Mouse (Mus musculus) stomach, postnatal 0 days (tissue): Measurements from ENCODE around the gene Sgsm2. TPM values are rescaled to one million over a fixed set of nuclear protein-coding genes. Genes with fewer than 3 reads are reported as not detected.
A peak's percentile ranks its signal among the peaks of the same experiment; 100 is the strongest.

Experiments
- ATAC-seq: fragments of 200-750 bp; cut with Nextera tagmentation; 2 replicates; pipeline ENCODE4 v1.8.0; 2017; ENCODE audit not compliant: low FRiP score, low TSS enrichment
- DNase-seq: peaks from one replicate; pipeline ENCODE4 v3.0.0-alpha.2; 2016; ENCODE audit warnings: low spot score
- H3K27ac ChIP-seq: fragments of 300-500 bp; sonication (generic); replicated peaks from 2 replicates; pipeline ENCODE4 v1.5.1; 2014; ENCODE audit warnings: mild to moderate bottlenecking, control low read depth
- H3K27me3 ChIP-seq: fragments of 300-500 bp; sonication (generic); 2 replicates; pipeline ENCODE4 v1.6.1; 2014; ENCODE audit warnings: low read length; ENCODE audit not compliant: control insufficient read depth, insufficient read depth
- H3K36me3 ChIP-seq: fragments of 300-500 bp; sonication (generic); 2 replicates; pipeline ENCODE4 v1.6.1; 2014; ENCODE audit warnings: low read length, mixed read lengths; ENCODE audit not compliant: control insufficient read depth, insufficient read depth
- H3K4me1 ChIP-seq: fragments of 300-500 bp; sonication (generic); replicated peaks from 2 replicates; pipeline ENCODE4 v1.6.1; 2014; ENCODE audit warnings: antibody characterized with exemption; ENCODE audit not compliant: control insufficient read depth, insufficient read depth
- H3K4me2 ChIP-seq: fragments of 300-500 bp; sonication (generic); replicated peaks from 2 replicates; pipeline ENCODE4 v1.6.1; 2014; ENCODE audit warnings: low read depth, mild to moderate bottlenecking, control low read depth, moderate library complexity
- H3K4me3 ChIP-seq: fragments of 300-500 bp; sonication (generic); 2 replicates; pipeline ENCODE4 v1.5.1; 2014; ENCODE audit warnings: low read depth, low read length, control low read depth
- H3K9ac ChIP-seq: fragments of 300-500 bp; sonication (generic); 2 replicates; pipeline ENCODE4 v1.6.1; 2014; ENCODE audit warnings: mild to moderate bottlenecking, low read length, control low read depth, mixed read lengths
- H3K9me3 ChIP-seq: fragments of 300-500 bp; sonication (generic); 2 replicates; pipeline ENCODE4 v1.6.1; 2016; ENCODE audit warnings: low read length; ENCODE audit not compliant: control insufficient read depth
- CTCF ChIP-seq: IDR thresholded peaks from 2 replicates; pipeline ENCODE4 v1.5.1; 2016; ENCODE audit warnings: antibody characterized with exemption, low read depth, mild to moderate bottlenecking, moderate library complexity
- EP300 ChIP-seq: optimal IDR thresholded peaks from 2 replicates; pipeline ENCODE3; 2016; ENCODE audit warnings: antibody characterized with exemption
- WGBS: fragments of 180-500 bp; shearing (Covaris S2); extraction: QIAGEN DNeasy Blood & Tissue Kit; methylation state at CpG from one replicate; pipeline ENCODE4 v1.1.7; 2014; 5-methylcytosine and 5-hydroxymethylcytosine counted together
- polyA plus RNA-seq: library from polyadenylated mRNA; unstranded; fragments of >200 nt; fragmentation: Nextera tagmentation; extraction: Ambion mirVana; gene quantifications from 2 replicates; pipeline ENCODE4 v1.2.1, GENCODE M21; 2015

Gene Sgsm2
- polyA plus RNA-seq, 1 experiment from 2014 or later: 3.4 TPM

DNA sequence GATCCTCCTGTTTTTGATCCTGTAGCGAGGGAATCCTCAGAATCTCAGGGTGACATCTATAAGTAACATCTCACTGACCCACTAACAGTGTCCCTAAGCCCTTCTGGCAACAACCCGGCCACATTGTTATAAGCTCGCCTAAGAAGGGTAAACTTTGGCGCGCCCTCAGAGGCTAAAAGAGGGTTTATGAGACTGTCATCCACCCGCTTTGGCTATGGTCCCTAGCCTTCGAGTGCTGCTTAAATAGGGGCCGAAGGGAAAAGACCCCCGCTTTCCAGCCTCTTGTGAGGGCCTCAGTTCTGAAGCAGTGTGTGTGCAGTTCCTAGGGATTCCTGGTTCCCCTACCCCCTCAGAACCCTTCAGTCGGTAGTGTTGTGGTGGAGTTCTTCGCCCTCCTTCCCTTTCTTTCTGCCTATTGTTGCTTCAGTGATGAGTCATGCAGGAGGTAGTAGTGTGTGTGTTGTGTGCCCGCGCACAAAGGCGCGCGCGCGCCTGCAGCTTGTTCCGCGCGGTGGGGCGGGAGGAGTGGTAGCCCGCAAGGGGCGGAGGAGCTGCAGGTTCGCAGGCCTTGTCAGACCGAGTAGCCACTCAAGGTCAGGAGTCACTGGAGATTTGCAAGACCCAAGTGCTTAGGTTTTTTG is 64.2 kb downstream of the Sgsm2 start:
- H3K4me3 ChIP-seq: peak overlapping the region; percentile 90
- H3K36me3 ChIP-seq: no peaks in the 10 kb centered on the region; the same call in 1 of the 2 replicates
- no peak for TF ChIP-seq CTCF
- TF ChIP-seq EP300: no peak
- H3K27ac ChIP-seq: peak overlapping the region; percentile 98
- peak overlapping the region; percentile 65 for H3K9ac ChIP-seq
- H3K4me2 ChIP-seq: peak overlapping the region; percentile 76
- H3K27me3 ChIP-seq: no peaks in the 10 kb centered on the region
- peaks cover 12% of the 10 kb centered on the region; the same call in 1 of the 2 replicates for H3K4me1 ChIP-seq
- no peaks in the 10 kb centered on the region for H3K9me3 ChIP-seq
- ATAC-seq: peak; percentile 8
- peak; percentile 88 for DNase-seq
- under 1% methylated on average over 26 of the region's 26 CpGs for WGBS

GRCm38 (mm10) chr11:74831606-74832451 is 65.0 kb downstream of the Sgsm2 start:
- WGBS: under 1% methylated on average over 61 of the region's 61 CpGs
- Histone ChIP-seq H3K36me3 (no peaks in the 10 kb centered on the region; the same call in 1 of the 2 replicates), H3K9me3 (no peaks in the 10 kb centered on the region), H3K9ac (peak overlapping the region; percentile 90), H3K4me2 (peak overlapping the region; percentile 76), H3K27ac (peak overlapping the region; percentile 98), H3K27me3 (no peaks in the 10 kb centered on the region), H3K4me1 (peaks cover 9% of the 10 kb centered on the region; the same call in 1 of the 2 replicates), H3K4me3 (peak overlapping the region; percentile 90)
- TF ChIP-seq EP300 (peak; percentile 88), CTCF (no peak)
- ATAC-seq (peak; percentile 80), DNase-seq (peak; percentile 100)

DNA sequence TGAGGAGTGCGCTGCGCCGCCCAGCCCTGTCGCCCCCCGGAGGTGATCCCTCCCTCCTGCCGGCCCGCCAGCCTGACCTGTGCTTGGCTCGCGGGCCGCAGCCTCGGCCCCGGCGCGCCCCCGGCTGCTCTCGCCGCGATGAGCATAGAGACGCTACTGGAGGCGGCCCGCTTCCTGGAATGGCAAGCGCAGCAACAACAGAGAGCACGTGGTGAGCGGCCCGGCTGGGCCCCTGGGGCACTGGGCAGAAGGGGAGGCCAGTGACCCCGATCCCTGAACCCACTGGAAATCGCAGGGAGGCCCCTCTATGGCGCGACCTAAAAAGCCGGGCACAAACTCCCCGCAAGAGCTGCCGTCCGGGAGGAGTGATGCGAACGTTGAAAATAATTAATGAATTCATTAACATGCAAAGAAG is 65.7 kb downstream of the Sgsm2 start:
- under 1% methylated on average over 35 of the region's 35 CpGs for WGBS
- Histone ChIP-seq H3K4me1 (peaks cover 9% of the 10 kb centered on the region; the same call in 1 of the 2 replicates), H3K4me3 (peak overlapping the region; percentile 90), H3K9me3 (no peaks in the 10 kb centered on the region), H3K4me2 (peak overlapping the region; percentile 76), H3K27ac (peak overlapping the region; percentile 98), H3K27me3 (no peaks in the 10 kb centered on the region), H3K36me3 (no peaks in the 10 kb centered on the region), H3K9ac (peak overlapping the region; percentile 90)
- peak; percentile 70 for DNase-seq
- TF ChIP-seq EP300 (no peak), CTCF (no peak)
- no peak for ATAC-seq

- DNase-seq: peak; percentile 99
- no peaks in the 10 kb centered on the region for H3K27me3 ChIP-seq
- peak within 1 kb of the TSS; percentile 98 for H3K27ac ChIP-seq
- H3K36me3 ChIP-seq: no peaks in the 10 kb centered on the region
- H3K9ac ChIP-seq: peak within 1 kb of the TSS; percentile 90
- peak; percentile 83 for TF ChIP-seq EP300
- TF ChIP-seq CTCF: peak; percentile 5; the same call in 1 of the 2 replicates
- peak within 1 kb of the TSS; percentile 76 for H3K4me2 ChIP-seq
- H3K4me3 ChIP-seq: peak within 1 kb of the TSS; percentile 90
- under 1% methylated on average over 60 of the region's 70 CpGs for WGBS
- no peaks in the 10 kb centered on the region for H3K9me3 ChIP-seq
- H3K4me1 ChIP-seq: peaks cover 9% of the 10 kb centered on the region; the same call in 1 of the 2 replicates
- peak; percentile 82 for ATAC-seq
These were observed 66.4 kb downstream of the Sgsm2 start, which contains the start of gene Mnt for GRCm38 (mm10) chr11:74830256-74831161. Gene Mnt, plus strand, starts transcription at chr11:74830920.

DNA sequence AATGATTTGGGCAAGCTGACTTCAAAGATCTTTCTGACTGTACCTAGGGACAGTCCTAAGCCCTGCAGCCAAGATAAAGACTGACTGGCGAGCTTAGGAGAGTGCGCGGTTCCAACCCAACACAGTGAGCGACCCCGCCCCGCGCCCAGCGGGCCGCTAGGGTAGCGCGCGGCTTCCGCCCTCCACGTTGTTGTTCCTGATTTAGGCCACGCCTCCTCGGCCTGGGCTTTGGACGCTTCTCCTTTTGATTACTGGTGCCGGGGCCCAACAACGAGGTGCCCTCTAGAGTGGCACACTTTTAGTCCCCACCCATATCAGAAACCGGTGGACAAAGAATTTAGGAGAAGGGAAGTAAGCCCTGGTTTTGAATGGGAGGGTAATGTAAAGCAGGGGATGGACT is 67.0 kb downstream of the Sgsm2 start:
- peak overlapping the region; percentile 87 for H3K27ac ChIP-seq
- H3K36me3 ChIP-seq: no peaks in the 10 kb centered on the region
- under 1% methylated on average over 20 of the region's 20 CpGs for WGBS
- H3K4me1 ChIP-seq: peaks cover 9% of the 10 kb centered on the region; the same call in 1 of the 2 replicates
- peak; percentile 88 for DNase-seq
- peak; percentile 30 for ATAC-seq
- H3K4me3 ChIP-seq: peak overlapping the region; percentile 90
- H3K27me3 ChIP-seq: no peaks in the 10 kb centered on the region
- peak overlapping the region; percentile 68 for H3K4me2 ChIP-seq
- H3K9me3 ChIP-seq: no peaks in the 10 kb centered on the region
- no peak for TF ChIP-seq EP300
- no peak; the same call in 1 of the 2 replicates for TF ChIP-seq CTCF
- peak overlapping the region; percentile 43 for H3K9ac ChIP-seq
